Mouse (Mus musculus) midbrain, embryonic 14.5 days (tissue): ENCODE data around the gene Igsf3. TPM values are rescaled to one million over a fixed set of nuclear protein-coding genes. Genes with fewer than 3 reads are reported as not detected.

Experiments used
- ATAC-seq: fragments of 200-750 bp; cut with Nextera tagmentation; 2 replicates; pipeline ENCODE4 v1.8.0; 2017; ENCODE audit warnings: moderate number of reproducible peaks, moderate library complexity; ENCODE audit not compliant: low FRiP score, low TSS enrichment
- DNase-seq: peaks from one replicate; pipeline ENCODE4 v3.0.0-alpha.2; 2015
- H3K27ac ChIP-seq: fragments of 300-500 bp; sonication (generic); replicated peaks from 2 replicates; pipeline ENCODE4 v1.5.1; 2014; ENCODE audit warnings: mild to moderate bottlenecking, low read depth, low read length, moderate library complexity
- H3K27me3 ChIP-seq: fragments of 300-500 bp; sonication (generic); 2 replicates; pipeline ENCODE4 v1.6.1; 2014; ENCODE audit warnings: low read length, control low read depth, mixed read lengths; ENCODE audit not compliant: control insufficient read depth, insufficient read depth
- H3K36me3 ChIP-seq: fragments of 300-500 bp; sonication (generic); 2 replicates; pipeline ENCODE4 v1.6.1; 2014; ENCODE audit warnings: low read length, control low read depth; ENCODE audit not compliant: control insufficient read depth, insufficient read depth
- H3K4me1 ChIP-seq: fragments of 300-500 bp; sonication (generic); 2 replicates; pipeline ENCODE4 v1.6.1; 2014; ENCODE audit warnings: mild to moderate bottlenecking, antibody characterized with exemption, low read length, control low read depth; ENCODE audit not compliant: control insufficient read depth, insufficient read depth
- H3K4me2 ChIP-seq: fragments of 300-500 bp; sonication (generic); 2 replicates; pipeline ENCODE4 v1.6.1; 2014; ENCODE audit warnings: mild to moderate bottlenecking, low read length, moderate library complexity
- H3K4me3 ChIP-seq: fragments of 300-500 bp; sonication (generic); replicated peaks from 2 replicates; pipeline ENCODE4 v1.5.1; 2014; ENCODE audit warnings: low read depth, low read length
- H3K9ac ChIP-seq: fragments of 300-500 bp; sonication (generic); replicated peaks from 2 replicates; pipeline ENCODE4 v1.6.1; 2014; ENCODE audit warnings: mild to moderate bottlenecking, low read length, moderate library complexity
- H3K9me3 ChIP-seq: fragments of 300-500 bp; sonication (generic); 2 replicates; pipeline ENCODE4 v1.6.1; 2016; ENCODE audit warnings: low read length, control low read depth, mixed read lengths; ENCODE audit not compliant: control insufficient read depth
- WGBS: fragments of 180-500 bp; shearing (Covaris S2); extraction: QIAGEN DNeasy Blood & Tissue Kit; methylation state at CpG from one replicate; pipeline ENCODE4 v1.1.7; 2014; 5-methylcytosine and 5-hydroxymethylcytosine counted together
- polyA plus RNA-seq: library from polyadenylated mRNA; unstranded; fragments of >200 nt; fragmentation: Nextera tagmentation; extraction: Ambion mirVana; gene quantifications from 2 replicates; pipeline ENCODE4 v1.2.1, GENCODE M21; 2014

The Igsf3 gene
- polyA plus RNA-seq, 1 experiment from 2014 or later: 62.0 TPM

DNA sequence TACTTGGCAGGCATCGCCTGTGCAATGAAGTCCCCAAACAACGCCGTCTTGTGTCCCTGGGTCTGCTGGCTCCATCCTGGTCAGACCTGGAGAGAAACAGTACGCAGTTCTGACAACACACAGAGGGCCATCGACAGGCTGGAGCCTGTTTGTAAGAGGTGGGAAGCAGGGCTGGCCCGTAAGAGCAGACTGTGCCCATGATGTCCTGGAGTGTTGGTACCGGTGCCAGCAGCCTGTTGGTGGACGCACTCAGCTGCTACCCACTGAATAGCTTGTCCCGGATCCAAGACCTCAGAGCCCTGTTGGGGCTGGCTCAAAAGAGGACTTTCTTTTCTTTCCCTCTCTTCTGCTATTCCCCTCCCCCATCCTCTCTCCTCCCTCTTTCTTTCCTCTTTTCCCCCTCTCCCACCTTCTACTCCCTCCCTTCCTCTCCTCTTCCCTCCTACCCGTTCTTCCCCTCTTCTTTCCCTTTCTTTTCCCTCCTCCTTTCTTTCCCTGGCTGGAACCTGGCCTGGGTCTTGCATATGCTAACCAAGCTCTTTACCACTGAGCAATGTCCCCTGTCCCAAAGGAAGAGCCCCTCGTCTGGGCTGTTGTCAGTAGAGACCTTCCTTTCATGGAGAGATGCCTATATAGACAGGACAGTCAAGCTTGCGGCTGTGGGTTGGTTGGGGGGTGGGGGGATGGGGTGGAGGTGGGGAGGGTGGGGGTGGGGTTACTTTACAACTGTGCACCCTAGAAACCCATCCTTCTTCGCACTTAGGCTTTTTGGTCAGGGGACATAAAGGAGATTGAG lies 27.9 kb downstream of the Igsf3 start:
- H3K9me3 ChIP-seq: no peaks in the 10 kb centered on the region
- H3K4me2 ChIP-seq: no peak overlapping the region
- no peak overlapping the region for H3K27ac ChIP-seq
- DNase-seq (no peak), ATAC-seq (peak; percentile 62)
- H3K4me3 ChIP-seq: no peak overlapping the region
- H3K9ac ChIP-seq: no peak overlapping the region
- no peaks in the 10 kb centered on the region for H3K27me3 ChIP-seq
- H3K36me3 ChIP-seq: no peaks in the 10 kb centered on the region
- H3K4me1 ChIP-seq: peaks cover 20% of the 10 kb centered on the region
- WGBS: 63% methylated on average over 13 of the region's 13 CpGs

DNA sequence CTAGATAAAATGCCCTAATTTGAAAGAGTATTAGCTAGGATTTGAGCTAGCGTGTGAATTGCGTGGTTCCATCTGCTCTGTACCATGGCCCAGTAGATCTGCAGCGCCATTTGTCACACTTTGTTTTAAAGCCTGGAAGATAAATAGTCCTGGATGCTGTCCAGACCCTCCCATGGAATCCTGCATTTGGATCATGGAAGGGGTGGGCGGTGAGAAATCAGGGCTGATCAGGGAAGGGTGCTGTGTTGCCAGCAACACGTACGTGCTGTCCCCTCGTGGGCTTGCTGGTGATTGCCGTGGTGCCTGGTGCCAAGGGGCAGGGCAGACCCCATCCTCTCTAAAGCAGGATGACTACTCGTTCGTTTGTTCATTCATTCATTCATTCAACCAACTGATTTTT lies 28.6 kb downstream of the Igsf3 start:
- H3K9ac ChIP-seq: no peak overlapping the region
- H3K27ac ChIP-seq: no peak overlapping the region
- ATAC-seq: no peak; the same call in 1 of the 2 replicates
- H3K4me2 ChIP-seq: no peak overlapping the region
- no peaks in the 10 kb centered on the region for H3K9me3 ChIP-seq
- 81% methylated on average over 10 of the region's 10 CpGs for WGBS
- no peak overlapping the region for H3K4me3 ChIP-seq
- peaks cover 22% of the 10 kb centered on the region for H3K4me1 ChIP-seq
- no peaks in the 10 kb centered on the region for H3K27me3 ChIP-seq
- peak; percentile 61 for DNase-seq
- H3K36me3 ChIP-seq: no peaks in the 10 kb centered on the region

DNA sequence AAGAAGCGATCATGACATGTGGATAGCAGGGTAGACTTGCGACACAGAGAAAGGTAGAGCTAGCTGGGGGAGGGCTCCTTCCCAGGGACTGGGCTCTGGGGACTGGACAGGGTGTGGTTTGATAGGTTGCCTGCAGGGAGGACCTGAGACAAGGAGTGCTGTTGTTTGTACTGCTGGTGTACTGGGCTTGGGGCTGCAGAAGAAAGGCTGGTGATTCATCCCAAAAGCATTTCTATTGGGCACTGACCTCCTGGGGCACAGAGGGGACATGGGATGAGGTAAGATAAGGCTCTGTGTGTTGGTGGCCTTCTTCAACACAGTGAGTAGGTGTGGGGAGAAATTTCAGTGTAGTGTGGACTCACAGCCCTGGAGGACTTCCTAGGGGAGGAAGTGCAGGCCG lies 29.2 kb downstream of the Igsf3 start:
- no peak overlapping the region for H3K4me3 ChIP-seq
- WGBS: 94% methylated on average over 3 of the region's 3 CpGs
- no peak overlapping the region for H3K9ac ChIP-seq
- H3K36me3 ChIP-seq: no peaks in the 10 kb centered on the region
- H3K9me3 ChIP-seq: no peaks in the 10 kb centered on the region
- H3K4me2 ChIP-seq: no peak overlapping the region
- H3K4me1 ChIP-seq: peaks cover 25% of the 10 kb centered on the region
- no peak overlapping the region for H3K27ac ChIP-seq
- ATAC-seq (no peak), DNase-seq (no peak)
- H3K27me3 ChIP-seq: no peaks in the 10 kb centered on the region

DNA sequence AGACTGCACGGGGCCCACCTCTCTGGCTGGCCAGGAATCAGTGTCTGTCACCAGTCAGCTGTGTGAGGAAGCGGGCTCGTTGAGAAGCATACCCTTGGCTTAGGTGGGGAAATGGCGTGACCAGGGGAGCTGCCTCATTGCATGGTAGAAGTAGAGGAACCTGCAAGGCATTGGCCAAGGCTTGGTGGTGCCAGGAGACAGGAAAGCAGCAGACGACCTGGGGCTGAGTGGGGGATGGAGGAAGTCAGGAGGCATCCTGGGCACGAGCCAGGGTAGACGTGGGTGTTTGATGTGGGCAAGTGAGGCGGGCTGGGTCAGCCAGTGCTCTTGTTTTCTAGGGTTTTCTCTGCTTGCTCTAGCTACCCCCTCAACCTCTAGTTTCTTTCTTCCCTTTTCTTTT lies 30.7 kb downstream of the Igsf3 start:
- no peak overlapping the region for H3K4me2 ChIP-seq
- 85% methylated on average over 8 of the region's 8 CpGs for WGBS
- H3K27me3 ChIP-seq: no peaks in the 10 kb centered on the region
- H3K9me3 ChIP-seq: no peaks in the 10 kb centered on the region
- no peak overlapping the region for H3K9ac ChIP-seq
- H3K36me3 ChIP-seq: no peaks in the 10 kb centered on the region
- DNase-seq (no peak), ATAC-seq (no peak)
- H3K4me1 ChIP-seq: peaks cover 25% of the 10 kb centered on the region
- no peak overlapping the region for H3K4me3 ChIP-seq
- H3K27ac ChIP-seq: no peak overlapping the region

DNA sequence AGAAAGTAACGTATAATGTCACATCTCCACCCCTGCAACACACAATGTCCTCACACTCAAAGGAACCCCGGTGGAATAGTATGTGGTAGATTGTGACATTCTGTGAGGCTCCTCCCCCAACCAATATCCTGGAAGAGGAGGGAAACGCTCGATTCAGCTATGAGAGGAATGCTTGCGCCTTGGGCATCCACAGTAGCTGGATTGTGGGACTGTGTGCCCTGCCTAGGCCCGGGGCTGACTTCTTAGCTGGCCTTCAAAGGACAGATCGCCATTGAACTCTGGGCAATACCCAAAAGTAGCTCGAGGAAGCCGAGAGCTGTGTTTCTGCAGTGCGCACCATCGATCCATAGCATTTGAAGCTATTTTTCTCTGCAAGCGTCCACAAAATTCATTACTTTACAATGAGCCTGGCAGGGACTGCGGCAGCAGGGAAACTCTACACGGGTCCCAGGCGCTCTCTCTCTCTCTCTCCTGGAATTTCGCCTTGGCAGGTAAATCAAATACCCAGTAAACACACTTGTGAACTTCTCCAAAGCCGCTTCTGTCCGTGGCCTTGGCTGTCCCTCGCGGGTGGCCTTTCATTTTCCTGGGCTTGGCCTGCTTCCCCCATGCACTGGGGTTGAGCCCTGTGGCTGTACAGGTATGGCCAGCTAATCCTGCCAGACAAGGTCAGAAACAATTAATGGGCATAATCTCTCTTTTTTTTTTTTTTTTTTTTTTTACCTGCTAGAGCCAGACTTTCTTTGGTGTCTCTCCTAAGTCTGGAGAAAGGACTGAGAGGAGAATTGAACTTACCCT lies 32.3 kb downstream of the Igsf3 start:
- Histone ChIP-seq H3K9ac (no peak overlapping the region; the same call in 1 of the 2 replicates), H3K4me2 (no peak overlapping the region)
- no peak for ATAC-seq

DNA sequence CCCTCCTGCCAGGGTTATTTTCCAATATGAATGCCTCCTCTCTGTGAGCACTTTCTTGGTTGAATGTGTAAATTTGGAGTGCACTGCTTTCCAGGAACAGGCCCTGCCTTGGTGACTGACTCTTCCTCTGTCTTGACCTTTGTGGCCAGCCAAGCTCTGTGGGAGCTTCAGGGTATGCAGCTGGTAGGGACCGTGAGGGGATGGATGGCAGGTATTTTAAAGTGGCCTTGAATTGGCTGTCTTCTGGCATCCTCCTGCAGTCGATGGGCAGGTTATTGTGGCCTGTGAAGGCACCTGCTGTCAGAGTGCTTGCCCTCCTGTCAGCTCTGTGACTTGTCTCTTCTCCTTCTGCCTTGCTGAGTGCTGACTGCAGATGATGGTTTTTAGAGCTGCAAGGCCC lies 33.3 kb downstream of the Igsf3 start:
- 0 out of 2 replicates have a peak overlapping the region, but pooled peaks have one; percentile 32 for H3K27ac ChIP-seq
- no peak for DNase-seq

More for the DNA sequence above, 32.3 kb downstream of the Igsf3 start:
- no peak for DNase-seq
- Histone ChIP-seq H3K27me3 (no peaks in the 10 kb centered on the region), H3K4me3 (no peak overlapping the region), H3K4me1 (peaks cover 25% of the 10 kb centered on the region), H3K27ac (peak overlapping the region; percentile 45; the same call in 1 of the 2 replicates), H3K9me3 (no peaks in the 10 kb centered on the region), H3K36me3 (no peaks in the 10 kb centered on the region)
- WGBS: 51% methylated on average over 20 of the region's 20 CpGs

DNA sequence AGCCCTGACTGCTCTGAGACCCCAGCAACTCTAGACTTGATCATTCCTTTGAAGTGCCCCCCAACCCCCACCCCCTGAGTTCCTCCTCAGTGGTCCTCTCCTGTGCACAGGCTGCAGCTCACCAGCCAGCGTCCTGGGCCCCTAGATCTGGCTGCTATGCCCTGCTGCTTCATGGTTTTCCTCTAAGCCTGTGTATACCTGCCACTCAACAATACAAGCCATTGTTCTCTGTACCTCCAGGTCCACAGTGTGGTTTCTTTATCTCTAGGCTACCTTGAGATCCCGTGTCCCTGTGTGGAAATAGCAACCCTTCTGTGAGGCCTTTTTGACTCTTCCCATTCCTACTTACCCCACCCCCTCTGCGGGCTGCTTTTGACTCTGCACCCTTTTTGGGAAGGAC lies 33.9 kb downstream of the Igsf3 start:
- Histone ChIP-seq H3K4me1 (peaks cover 28% of the 10 kb centered on the region), H3K36me3 (no peaks in the 10 kb centered on the region), H3K4me2 (no peak overlapping the region), H3K9me3 (no peaks in the 10 kb centered on the region), H3K4me3 (no peak overlapping the region), H3K27me3 (no peaks in the 10 kb centered on the region), H3K27ac (no peak overlapping the region), H3K9ac (no peak overlapping the region)
- ATAC-seq (no peak), DNase-seq (no peak)
- 36% methylated on average over 3 of the region's 3 CpGs for WGBS

More for the DNA sequence above, 33.3 kb downstream of the Igsf3 start:
- no peaks in the 10 kb centered on the region for H3K36me3 ChIP-seq
- peak overlapping the region; percentile 31; the same call in 1 of the 2 replicates for H3K9ac ChIP-seq
- 16% methylated on average over 2 of the region's 2 CpGs for WGBS
- ATAC-seq: no peak
- H3K27me3 ChIP-seq: no peaks in the 10 kb centered on the region
- no peaks in the 10 kb centered on the region for H3K9me3 ChIP-seq
- no peak overlapping the region for H3K4me3 ChIP-seq
- H3K4me1 ChIP-seq: peaks cover 25% of the 10 kb centered on the region
- H3K4me2 ChIP-seq: no peak overlapping the region

DNA sequence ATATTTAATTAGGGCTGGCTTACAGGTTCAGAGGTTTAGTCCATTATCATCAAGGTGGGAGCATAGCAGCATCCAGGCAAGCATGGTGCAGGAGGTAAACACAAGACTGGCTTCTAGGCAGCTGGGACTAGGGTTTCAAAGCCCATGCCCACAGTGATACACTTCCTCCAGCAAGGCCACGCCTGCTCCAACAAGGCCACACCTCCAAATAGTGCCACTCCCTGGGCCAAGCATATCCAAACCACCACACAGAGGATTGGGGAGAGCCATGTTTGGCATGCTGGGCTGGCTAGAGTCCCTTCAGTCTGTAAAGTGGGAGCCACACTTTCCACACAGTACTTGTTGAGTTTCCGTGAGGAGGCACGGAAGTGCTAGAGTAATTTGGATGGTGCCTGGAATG lies 34.7 kb downstream of the Igsf3 start:
- no peaks in the 10 kb centered on the region for H3K27me3 ChIP-seq
- 87% methylated on average over 3 of the region's 3 CpGs for WGBS

More for the DNA sequence above, 34.7 kb downstream of the Igsf3 start:
- Histone ChIP-seq H3K4me2 (no peak overlapping the region), H3K27ac (no peak overlapping the region), H3K4me1 (peaks cover 28% of the 10 kb centered on the region), H3K9me3 (no peaks in the 10 kb centered on the region), H3K4me3 (no peak overlapping the region), H3K9ac (no peak overlapping the region), H3K36me3 (no peaks in the 10 kb centered on the region)
- DNase-seq: no peak
- ATAC-seq: no peak
